Mouse (Mus musculus) cortical plate, adult 2 months (tissue): Measurements from ENCODE around the gene Kif17.

Experiments used
- CTCF ChIP-seq: fragments of 200-500 bp; IDR thresholded peaks from 2 replicates; pipeline ENCODE4 v1.5.1; 2011; ENCODE audit warnings: mild to moderate bottlenecking, control low read depth, low read length; ENCODE audit not compliant: insufficient read depth; ENCODE audit errors: extremely low read depth
- POLR2A ChIP-seq: fragments of 200-500 bp; IDR thresholded peaks from 2 replicates; pipeline ENCODE4 v1.6.1; 2011; ENCODE audit warnings: mild to moderate bottlenecking, low read length, control low read depth; ENCODE audit not compliant: insufficient read depth; ENCODE audit errors: extremely low read depth

DNA sequence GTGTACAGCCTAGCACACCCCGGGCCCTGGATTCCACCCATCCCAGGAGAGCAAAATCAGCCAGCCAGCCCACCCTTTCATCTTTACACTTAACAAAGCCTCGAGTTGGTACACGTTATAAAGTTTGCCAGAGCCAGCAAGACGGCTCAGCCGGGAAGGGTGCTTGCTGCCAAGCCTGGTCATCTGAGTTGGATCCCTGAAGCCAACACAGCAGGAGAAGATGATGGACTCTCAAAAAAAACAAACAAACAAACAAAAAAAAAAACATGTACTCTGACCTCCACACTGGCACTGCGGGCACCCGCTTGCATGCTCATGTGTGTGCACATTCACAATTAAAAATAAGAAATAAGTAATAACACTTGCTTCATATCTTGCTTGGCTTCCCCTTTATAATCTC lies 91.8 kb downstream of the Kif17 start:
- TF ChIP-seq CTCF (no peak), POLR2A (no peak)
